Mouse (Mus musculus) gastrocnemius, adult 2 months (tissue): ENCODE measurements around the gene Ilkap. TPM values are rescaled to one million over a fixed set of nuclear protein-coding genes. Genes with fewer than 3 reads are reported as not detected.
A peak's percentile ranks its signal among the peaks of the same experiment; 100 is the strongest.

Experiments
- DNase-seq: peaks from one replicate; pipeline ENCODE4 v3.0.0; 2022
- H3K27ac ChIP-seq: fragments of 200-600 bp; 2 replicates; pipeline ENCODE4 v1.8.1; 2022; ENCODE audit warnings: mild to moderate bottlenecking
- H3K4me3 ChIP-seq: fragments of 200-600 bp; 2 replicates; pipeline ENCODE4 v1.8.1; 2022; ENCODE audit warnings: mild to moderate bottlenecking, moderate library complexity
- CTCF ChIP-seq: fragments of 200-600 bp; IDR thresholded peaks from 2 replicates; pipeline ENCODE4 v1.8.1; 2022; ENCODE audit warnings: antibody characterized with exemption, mild to moderate bottlenecking, moderate library complexity
- intact Hi-C: fragments of 180-260 bp; cut with DNase I; formaldehyde crosslinking; loops from one replicate; pipeline ENCODE4 v1.15.1; 2025
- total RNA-seq, 2 experiments: library from RNA; stranded (reverse); gene quantifications; 2 replicates each; pipeline ENCODE4 v1.2.3; 2021

The Ilkap gene
- total RNA-seq, 2 experiments from 2014 or later = 38.3 to 44.6 TPM

DNA sequence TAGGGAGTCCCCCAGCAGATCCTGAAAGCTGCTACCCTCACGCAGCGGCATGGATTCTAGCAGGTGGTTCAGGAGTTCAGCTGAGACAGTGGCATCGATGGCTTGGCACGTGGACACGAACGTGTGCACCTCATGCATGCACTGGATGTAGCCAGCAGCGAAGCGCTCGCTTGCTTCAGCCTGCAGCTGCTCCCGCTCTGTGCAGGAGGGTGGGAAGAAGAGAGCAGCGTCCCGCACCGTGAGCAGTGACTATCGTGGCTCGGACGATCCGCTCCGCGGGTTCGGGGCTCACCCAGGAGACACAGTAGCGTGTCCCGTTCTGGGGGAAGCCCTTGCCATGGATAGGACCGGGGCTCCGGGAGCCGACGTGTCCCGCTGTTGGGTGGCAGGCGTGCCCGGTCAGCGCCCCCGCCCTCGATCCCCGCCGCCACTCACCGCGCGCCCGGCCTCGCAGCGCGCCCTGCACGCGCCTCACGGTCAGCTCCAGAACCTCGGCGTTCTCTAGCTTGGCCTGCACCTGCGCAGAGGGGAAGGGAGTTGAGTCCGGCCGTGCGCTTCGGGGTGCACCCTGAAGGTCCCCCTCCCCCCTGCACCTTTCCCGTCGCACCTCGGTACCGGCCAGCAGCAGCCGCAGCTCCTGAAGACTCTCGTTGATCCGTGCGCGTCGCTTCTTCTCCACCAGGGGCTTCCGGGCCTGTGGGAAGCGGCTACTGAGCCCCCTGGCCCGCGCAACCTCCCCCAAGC is 13.8 kb upstream of the Ilkap start:
- Histone ChIP-seq H3K4me3 (peak overlapping the region; percentile 95), H3K27ac (peak overlapping the region; percentile 83)
- DNase-seq = peak; percentile 51
- TF ChIP-seq CTCF = no peak
- intact Hi-C loops = no loop called here

DNA sequence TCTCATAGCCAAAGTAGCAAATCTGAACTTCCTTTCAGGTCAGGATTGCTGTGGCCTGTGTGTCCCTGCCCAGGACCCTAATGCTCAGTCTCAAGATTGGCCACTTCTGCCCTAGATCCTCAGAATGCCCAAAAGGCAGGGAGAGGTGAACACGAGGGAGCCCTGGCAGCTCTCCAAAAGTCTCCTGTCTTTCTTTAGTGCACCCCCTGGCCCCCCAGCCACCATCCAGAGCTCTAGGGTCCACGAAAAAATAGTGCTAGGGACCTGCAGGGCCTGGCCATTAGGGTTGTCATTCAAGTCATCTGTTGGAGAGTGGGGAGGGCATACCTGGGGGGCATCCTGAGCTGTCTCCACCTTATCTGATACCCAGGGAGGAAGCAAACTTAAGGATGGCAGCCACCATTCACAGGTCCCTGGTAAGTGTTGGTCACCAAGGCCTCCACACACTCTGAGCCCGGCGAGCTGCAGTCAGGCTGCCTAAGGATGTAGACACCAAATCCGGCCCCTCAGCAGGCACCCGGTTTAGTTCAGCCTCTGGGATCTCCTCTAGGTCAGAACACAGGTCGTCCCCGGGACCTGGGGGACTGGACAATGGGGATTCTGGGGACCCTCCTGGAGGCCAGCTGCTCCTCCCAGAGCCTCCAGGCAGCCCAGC is 13.1 kb upstream of the Ilkap start:
- DNase-seq = no peak
- Histone ChIP-seq H3K4me3 (no peak overlapping the region), H3K27ac (no peak overlapping the region)
- no peak for TF ChIP-seq CTCF
- intact Hi-C loops = no loop called here

GRCm38 (mm10) chr1:91407819-91408218 is 9.2 kb upstream of the Ilkap start:
- intact Hi-C loops = no loop called here
- peak; percentile 52 for DNase-seq
- Histone ChIP-seq H3K4me3 (no peak overlapping the region), H3K27ac (no peak overlapping the region)
- TF ChIP-seq CTCF = no peak

DNA sequence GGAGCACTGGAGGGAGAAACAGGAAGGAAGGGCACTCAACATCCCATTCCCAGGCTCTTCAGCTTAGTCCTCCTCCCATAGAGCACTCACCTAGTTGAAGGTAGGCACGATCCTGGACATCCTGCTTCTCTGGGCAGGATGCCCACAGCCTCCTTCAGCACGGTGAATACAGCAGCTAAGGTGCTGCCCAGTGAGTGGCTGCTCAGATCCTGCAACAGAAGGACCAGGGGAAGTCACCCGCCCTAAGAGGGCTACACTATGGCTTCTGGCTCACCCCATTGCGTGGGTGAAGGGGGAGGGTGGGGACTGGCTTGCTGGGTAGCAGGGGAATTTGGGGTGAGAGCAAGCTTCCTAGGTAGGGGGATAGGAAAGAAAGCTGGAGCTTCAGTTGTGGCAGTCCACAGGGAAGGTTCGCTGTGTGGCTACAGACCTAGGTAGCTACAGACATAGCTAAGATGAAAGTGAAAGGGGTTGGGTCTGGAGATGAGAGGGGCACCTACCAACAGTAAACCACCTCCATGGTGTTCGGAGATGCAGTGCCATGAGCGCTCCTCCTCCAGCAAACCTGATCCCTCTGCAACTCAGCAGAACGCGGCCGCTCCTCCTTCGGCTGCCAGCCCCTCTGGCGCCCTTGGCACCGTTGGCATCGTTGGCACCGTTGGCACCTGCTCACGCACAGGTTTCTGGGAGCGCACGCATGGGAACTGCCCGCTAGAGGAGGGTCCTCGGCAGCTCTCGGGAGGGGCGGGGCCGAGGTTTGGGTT is 7.0 kb upstream of the Ilkap start:
- Histone ChIP-seq H3K4me3 (peak overlapping the region; percentile 46), H3K27ac (peak overlapping the region; percentile 70)
- DNase-seq = peak; percentile 91
- no peak for TF ChIP-seq CTCF
- intact Hi-C loops = no loop called here

GRCm38 (mm10) chr1:91404976-91405375 is 6.4 kb upstream of the Ilkap start:
- TF ChIP-seq CTCF = no peak
- no peak overlapping the region for H3K27ac ChIP-seq
- intact Hi-C loops = no loop called here
- no peak for DNase-seq
- no peak overlapping the region for H3K4me3 ChIP-seq

DNA sequence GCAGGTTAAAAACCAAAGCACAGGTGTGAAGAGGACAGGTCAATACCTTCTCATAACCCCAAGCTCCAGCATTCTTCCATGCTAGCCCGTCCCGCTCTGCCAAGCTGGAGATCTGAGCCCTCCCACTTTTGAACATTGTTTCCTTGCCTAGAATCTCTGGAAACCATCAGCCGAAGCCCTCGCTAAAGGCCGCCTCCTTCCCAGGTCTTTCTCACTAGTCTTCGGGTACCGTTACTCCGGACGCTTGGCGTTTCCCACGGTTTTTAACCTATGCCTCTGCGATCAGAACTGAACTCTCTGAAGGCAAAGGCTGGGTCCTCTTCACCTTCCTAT is 722 bp downstream of the Ilkap start:
- DNase-seq = no peak

DNA sequence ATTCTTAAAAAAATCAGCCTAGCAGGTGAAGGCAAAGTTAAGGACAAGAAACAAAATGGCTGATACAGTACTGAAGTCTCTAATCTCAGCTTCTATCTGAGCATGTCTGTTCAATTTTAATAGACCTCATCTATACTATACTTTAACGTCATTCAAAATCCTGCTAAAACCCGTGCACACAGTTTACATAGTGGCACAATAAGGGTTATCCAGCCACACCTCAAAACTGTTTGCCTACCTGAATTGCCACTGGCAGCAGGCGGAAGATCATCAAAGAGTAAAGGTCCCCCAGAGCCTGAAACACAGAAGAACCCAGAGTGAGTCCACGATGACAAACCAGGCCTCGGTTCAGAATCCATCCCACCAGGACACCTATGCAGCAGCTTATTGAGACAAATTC is 8.2 kb downstream of the Ilkap start:
- DNase-seq = no peak
- intact Hi-C loops = no loop called here
- TF ChIP-seq CTCF = no peak
- Histone ChIP-seq H3K27ac (no peak overlapping the region), H3K4me3 (no peak overlapping the region)

More for the DNA sequence above, 722 bp downstream of the Ilkap start:
- peak overlapping the region; percentile 97 for H3K27ac ChIP-seq
- no peak for TF ChIP-seq CTCF
- H3K4me3 ChIP-seq = peak overlapping the region; percentile 92
- intact Hi-C loops = no loop called here

DNA sequence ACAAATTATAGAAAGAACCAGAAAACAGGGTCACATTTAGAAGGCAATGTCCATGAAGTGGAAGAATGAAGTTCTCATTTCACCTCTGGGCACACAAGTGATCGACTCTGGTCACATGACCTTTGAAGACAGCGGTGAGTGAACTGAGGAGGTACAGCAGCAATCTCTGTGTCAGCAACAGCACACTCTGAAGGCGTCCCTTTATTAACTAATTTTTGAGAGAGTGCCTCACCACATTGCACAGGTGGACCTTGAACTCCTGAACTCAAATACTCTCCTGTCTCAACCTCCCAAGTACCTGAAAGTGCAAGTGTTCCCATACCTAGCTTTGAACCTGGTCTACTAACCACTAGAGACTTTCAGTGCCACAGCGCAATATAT is 17.5 kb downstream of the Ilkap start:
- H3K4me3 ChIP-seq = no peak overlapping the region
- H3K27ac ChIP-seq = no peak overlapping the region
- no peak for TF ChIP-seq CTCF
- intact Hi-C loops = loop anchor here (10.0 kb wide), 1 partner anchor 126 kb away; the partner anchor contains the start of gene Ube2f
- DNase-seq = no peak

DNA sequence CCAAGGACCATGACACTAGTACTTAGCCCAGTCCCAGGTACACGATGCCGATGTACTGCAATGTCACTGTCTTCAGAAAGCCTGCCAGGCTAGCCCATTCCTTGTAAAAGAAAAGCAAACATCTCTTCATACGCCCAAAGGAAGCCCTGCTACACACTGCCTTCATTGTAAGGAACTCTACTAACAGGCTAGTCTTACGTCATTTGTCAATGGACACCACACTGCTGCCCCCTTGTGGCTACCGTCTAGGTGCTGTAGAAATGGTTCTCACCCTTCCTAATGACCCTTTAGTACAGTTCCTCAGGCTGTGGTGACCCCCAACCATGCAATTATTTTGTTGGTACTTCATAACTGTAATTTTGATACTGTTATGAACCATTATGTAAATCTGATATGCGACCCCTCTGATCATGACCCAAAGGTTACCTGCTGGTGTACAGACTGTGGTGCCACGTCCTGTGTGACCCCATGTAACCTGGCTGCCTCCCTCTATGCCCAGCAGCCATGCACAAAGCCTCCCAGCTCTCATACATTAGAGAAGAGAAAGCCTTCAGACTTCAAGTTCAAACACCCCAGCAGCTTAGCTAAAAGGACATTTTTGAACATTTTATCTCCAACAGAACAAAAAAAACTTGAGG is 18.0 kb downstream of the Ilkap start:
- intact Hi-C loops = loop anchor here (1.0 to 10.0 kb wide), 2 partner anchors 33 to 126 kb away; partner anchors contain the start of gene Ube2f
- DNase-seq = peak; percentile 85
- Histone ChIP-seq H3K4me3 (no peak overlapping the region), H3K27ac (peak overlapping the region; percentile 6; the same call in 1 of the 2 replicates)
- peak; percentile 85 for TF ChIP-seq CTCF

- Histone ChIP-seq H3K27ac (peak overlapping the region; percentile 56), H3K4me3 (no peak overlapping the region)
- TF ChIP-seq CTCF = no peak
- intact Hi-C loops = no loop called here
- peak; percentile 42 for DNase-seq
Observed at GRCm38 (mm10) chr1:91373414-91373835, 25.2 kb downstream of the Ilkap start.

DNA sequence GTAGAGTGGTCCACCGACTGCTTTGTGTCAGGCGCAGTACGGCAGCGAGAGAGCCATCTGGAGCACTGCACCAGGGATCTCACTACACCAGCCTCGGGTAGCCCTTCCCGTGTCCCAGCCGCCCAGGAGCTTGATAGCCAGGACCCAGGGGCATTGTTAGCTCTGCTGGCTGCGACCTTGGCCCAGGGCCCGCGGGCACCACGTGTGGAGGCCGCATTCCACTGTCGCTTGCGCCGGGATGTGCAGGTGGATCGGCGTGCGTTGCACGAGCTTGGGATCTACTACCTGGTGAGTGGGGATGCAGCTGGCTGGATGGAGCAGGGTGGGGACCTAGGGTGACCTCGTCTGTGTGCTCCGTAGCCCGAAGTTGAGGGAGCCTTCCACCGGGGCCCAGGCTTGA is 28.6 kb downstream of the Ilkap start:
- Histone ChIP-seq H3K4me3 (no peak overlapping the region), H3K27ac (no peak overlapping the region)
- TF ChIP-seq CTCF = no peak
- intact Hi-C loops = no loop called here
- no peak for DNase-seq

DNA sequence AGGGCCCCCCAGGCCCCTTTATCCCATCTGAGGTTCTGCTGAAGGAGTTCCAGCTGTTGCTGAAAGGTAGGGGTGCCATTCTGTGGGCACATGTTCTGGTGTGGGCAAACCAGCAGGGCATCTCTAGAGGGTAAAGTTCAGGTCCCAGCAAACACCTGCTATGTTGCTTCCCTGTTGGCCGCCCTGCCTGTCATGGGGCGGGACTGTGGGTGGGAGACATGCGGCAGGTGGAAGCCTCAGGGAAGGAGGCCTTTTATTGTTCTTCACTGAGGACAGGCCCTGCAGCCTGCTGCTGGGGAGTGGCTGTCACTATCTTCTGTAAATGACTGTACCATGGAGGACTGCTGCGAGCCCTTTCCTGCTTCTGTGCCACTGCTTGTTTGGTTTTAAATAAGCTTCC is 29.2 kb downstream of the Ilkap start:
- no peak for DNase-seq
- Histone ChIP-seq H3K27ac (no peak overlapping the region), H3K4me3 (no peak overlapping the region)
- intact Hi-C loops = no loop called here
- TF ChIP-seq CTCF = no peak

GRCm38 (mm10) chr1:91367295-91367694 is 31.3 kb downstream of the Ilkap start:
- DNase-seq = no peak
- intact Hi-C loops = no loop called here
- no peak overlapping the region for H3K4me3 ChIP-seq
- H3K27ac ChIP-seq = no peak overlapping the region
- no peak for TF ChIP-seq CTCF
